Mouse (Mus musculus): ENCODE results near the gene Lrrc8a. TPM values are rescaled to one million over a fixed set of nuclear protein-coding genes. Genes with fewer than 3 reads are reported as not detected.

Gene Lrrc8a
- polyA plus RNA-seq, 1 experiment from 2014 or later: 57.8 TPM

- no peak for ATAC-seq (ENCODE audit: low FRiP score, low read depth)
- H3K9ac ChIP-seq: no peak overlapping the region
- peak overlapping the region; percentile 18; the same call in 1 of the 2 replicates for H3K27ac ChIP-seq (replicated peaks)
- H3K9me3 ChIP-seq: no peaks in the 10 kb centered on the region
- 26% methylated on average over 4 of the region's 4 CpGs for WGBS
- no peak overlapping the region for H3K4me3 ChIP-seq
- no peaks in the 10 kb centered on the region for H3K27me3 ChIP-seq
- peaks cover 33% of the 10 kb centered on the region for H3K4me1 ChIP-seq (replicated peaks)
- H3K36me3 ChIP-seq: peaks cover 24% of the 10 kb centered on the region
- H3K4me2 ChIP-seq: no peak overlapping the region
Measured at GRCm38 (mm10) chr2:30242509-30242908, 5.0 kb downstream of the Lrrc8a start.

- peaks cover 27% of the 10 kb centered on the region for H3K36me3 ChIP-seq
- no peak overlapping the region for H3K4me2 ChIP-seq
- no peak for ATAC-seq (ENCODE audit: low FRiP score, low read depth)
- H3K9ac ChIP-seq: no peak overlapping the region
- peaks cover 30% of the 10 kb centered on the region for H3K4me1 ChIP-seq (replicated peaks)
- H3K9me3 ChIP-seq: no peaks in the 10 kb centered on the region
- no peak overlapping the region for H3K27ac ChIP-seq (replicated peaks)
- no peak overlapping the region for H3K4me3 ChIP-seq
- 92% methylated on average over 4 of the region's 4 CpGs for WGBS
- H3K27me3 ChIP-seq: no peaks in the 10 kb centered on the region
Measured at GRCm38 (mm10) chr2:30243391-30243790, 5.9 kb downstream of the Lrrc8a start.

DNA sequence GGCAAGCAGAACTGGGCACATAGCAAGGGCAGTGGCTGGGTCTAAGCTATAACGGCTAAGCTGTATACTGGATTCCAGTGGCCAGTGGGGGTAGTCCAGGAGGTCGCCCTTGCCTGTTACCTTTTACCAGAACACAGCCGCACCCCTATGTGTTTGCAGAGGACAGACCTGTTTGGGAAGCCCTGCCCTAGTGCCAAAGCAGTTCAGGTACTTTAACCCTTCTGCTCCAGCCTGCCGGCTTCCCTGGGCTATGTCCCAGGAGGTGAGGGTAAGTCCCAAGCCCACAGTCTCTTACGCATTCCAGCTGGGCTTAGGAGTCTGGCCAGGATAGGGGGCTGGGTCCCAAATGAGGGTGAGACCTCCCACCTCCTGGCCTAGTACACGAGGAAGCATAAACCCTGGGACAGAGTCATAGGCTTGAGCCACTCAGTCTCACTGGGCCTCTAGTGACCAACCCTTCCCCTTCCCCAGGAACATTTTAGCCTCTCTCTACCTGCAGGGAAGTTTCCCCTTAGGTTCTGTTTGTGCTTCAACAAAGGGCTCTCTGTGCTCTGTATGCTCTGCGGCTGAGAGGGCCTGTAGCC, 7.2 kb downstream of the Lrrc8a start:
- Histone ChIP-seq H3K9me3 (no peaks in the 10 kb centered on the region), H3K36me3 (peaks cover 31% of the 10 kb centered on the region), H3K4me1 (replicated peaks) (peaks cover 17% of the 10 kb centered on the region), H3K4me3 (no peak overlapping the region), H3K4me2 (no peak overlapping the region), H3K27me3 (no peaks in the 10 kb centered on the region), H3K9ac (no peak overlapping the region), H3K27ac (replicated peaks) (no peak overlapping the region)
- ATAC-seq (ENCODE audit: low FRiP score, low read depth): no peak
- WGBS: 83% methylated on average over 7 of the region's 7 CpGs

GRCm38 (mm10) chr2:30247036-30247435, 9.5 kb downstream of the Lrrc8a start:
- ATAC-seq (ENCODE audit: low FRiP score, low read depth): no peak
- Histone ChIP-seq H3K4me3 (no peak overlapping the region), H3K4me2 (no peak overlapping the region), H3K27me3 (no peaks in the 10 kb centered on the region), H3K27ac (replicated peaks) (no peak overlapping the region), H3K4me1 (replicated peaks) (peaks cover 14% of the 10 kb centered on the region; the same call in 1 of the 2 replicates), H3K36me3 (peaks cover 16% of the 10 kb centered on the region), H3K9ac (no peak overlapping the region), H3K9me3 (no peaks in the 10 kb centered on the region)
- WGBS: 92% methylated on average over 5 of the region's 5 CpGs

DNA sequence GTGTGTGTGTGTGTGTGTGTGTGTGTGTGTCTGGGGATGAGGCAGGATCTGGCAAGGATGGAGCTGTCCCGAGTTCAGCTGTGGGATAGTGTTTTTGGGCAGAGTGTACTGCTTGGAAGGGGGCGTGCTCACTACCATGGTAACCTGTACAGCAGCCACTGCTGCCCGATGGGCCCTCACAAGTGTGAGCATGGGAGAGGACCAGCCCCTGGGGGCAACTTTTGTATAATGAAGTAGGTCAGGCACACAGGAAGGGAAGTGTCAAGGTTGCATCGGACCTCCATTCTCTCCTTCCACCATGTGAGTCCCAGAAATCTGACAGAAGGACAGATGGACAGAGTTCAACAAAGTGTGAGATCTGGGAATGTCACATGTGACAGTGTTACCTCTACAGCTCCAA, 10.2 kb downstream of the Lrrc8a start:
- no peak for ATAC-seq (ENCODE audit: low FRiP score, low read depth)
- Histone ChIP-seq H3K9me3 (no peaks in the 10 kb centered on the region), H3K4me3 (no peak overlapping the region), H3K4me1 (replicated peaks) (peaks cover 9% of the 10 kb centered on the region; the same call in 1 of the 2 replicates), H3K27me3 (no peaks in the 10 kb centered on the region), H3K4me2 (no peak overlapping the region), H3K36me3 (peaks cover 15% of the 10 kb centered on the region), H3K27ac (replicated peaks) (no peak overlapping the region), H3K9ac (no peak overlapping the region)
- 64% methylated on average over 4 of the region's 4 CpGs for WGBS

- 96% methylated on average over 3 of the region's 3 CpGs for WGBS
- Histone ChIP-seq H3K9me3 (no peaks in the 10 kb centered on the region), H3K4me1 (replicated peaks) (peaks cover 2% of the 10 kb centered on the region; the same call in 1 of the 2 replicates), H3K36me3 (peaks cover 8% of the 10 kb centered on the region; the same call in 1 of the 2 replicates), H3K4me2 (no peak overlapping the region), H3K4me3 (no peak overlapping the region), H3K27ac (replicated peaks) (no peak overlapping the region), H3K9ac (no peak overlapping the region), H3K27me3 (no peaks in the 10 kb centered on the region)
- no peak for ATAC-seq (ENCODE audit: low FRiP score, low read depth)
Measured at GRCm38 (mm10) chr2:30249182-30249581, 11.7 kb downstream of the Lrrc8a start.

GRCm38 (mm10) chr2:30250166-30251128, 12.9 kb downstream of the Lrrc8a start:
- Histone ChIP-seq H3K36me3 (peaks cover 15% of the 10 kb centered on the region), H3K27ac (replicated peaks) (no peak overlapping the region), H3K4me3 (no peak overlapping the region), H3K9ac (no peak overlapping the region), H3K9me3 (no peaks in the 10 kb centered on the region), H3K4me1 (replicated peaks) (peaks cover 2% of the 10 kb centered on the region; the same call in 1 of the 2 replicates), H3K4me2 (no peak overlapping the region), H3K27me3 (no peaks in the 10 kb centered on the region)
- WGBS: 90% methylated on average over 10 of the region's 10 CpGs
- no peak for ATAC-seq (ENCODE audit: low FRiP score, low read depth)

DNA sequence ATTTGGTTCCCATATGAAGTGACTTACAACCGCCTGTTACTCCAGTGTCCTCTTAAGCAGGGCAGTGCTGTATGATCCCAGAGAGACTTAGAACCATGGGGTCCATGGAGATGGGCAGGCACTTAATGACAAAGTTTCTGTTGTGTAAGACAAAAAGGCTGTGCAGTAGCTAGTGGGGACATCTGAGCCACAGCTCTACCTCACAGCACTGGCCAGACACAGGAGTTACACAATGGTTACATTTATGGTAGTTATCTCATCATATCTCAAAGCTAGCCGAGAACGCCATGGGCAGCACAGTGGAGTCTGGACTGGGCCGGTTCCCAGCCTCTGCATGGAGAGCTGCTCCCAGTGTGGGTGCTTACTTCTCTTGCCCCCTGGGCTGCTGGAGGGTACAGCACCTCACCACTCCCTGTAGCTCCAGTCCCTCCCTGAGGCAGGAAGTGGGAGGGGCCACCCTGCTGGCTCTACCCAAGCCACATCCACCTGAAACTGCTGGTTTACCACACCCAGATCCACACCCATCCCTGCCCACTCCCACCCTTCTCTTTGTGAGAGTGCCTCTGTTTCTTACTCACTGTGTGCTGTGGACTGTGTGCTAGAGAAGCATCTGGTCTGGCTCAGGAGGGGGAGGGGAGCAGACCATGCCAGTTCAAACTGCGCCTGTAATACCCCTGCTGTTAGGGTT, 14.0 kb downstream of the Lrrc8a start:
- Histone ChIP-seq H3K4me3 (no peak overlapping the region), H3K9ac (no peak overlapping the region), H3K27me3 (no peaks in the 10 kb centered on the region), H3K27ac (replicated peaks) (no peak overlapping the region), H3K4me1 (replicated peaks) (peaks cover 2% of the 10 kb centered on the region; the same call in 1 of the 2 replicates), H3K4me2 (no peak overlapping the region), H3K36me3 (peaks cover 26% of the 10 kb centered on the region), H3K9me3 (no peaks in the 10 kb centered on the region)
- no peak for ATAC-seq (ENCODE audit: low FRiP score, low read depth)
- WGBS: 90% methylated on average over 5 of the region's 5 CpGs

DNA sequence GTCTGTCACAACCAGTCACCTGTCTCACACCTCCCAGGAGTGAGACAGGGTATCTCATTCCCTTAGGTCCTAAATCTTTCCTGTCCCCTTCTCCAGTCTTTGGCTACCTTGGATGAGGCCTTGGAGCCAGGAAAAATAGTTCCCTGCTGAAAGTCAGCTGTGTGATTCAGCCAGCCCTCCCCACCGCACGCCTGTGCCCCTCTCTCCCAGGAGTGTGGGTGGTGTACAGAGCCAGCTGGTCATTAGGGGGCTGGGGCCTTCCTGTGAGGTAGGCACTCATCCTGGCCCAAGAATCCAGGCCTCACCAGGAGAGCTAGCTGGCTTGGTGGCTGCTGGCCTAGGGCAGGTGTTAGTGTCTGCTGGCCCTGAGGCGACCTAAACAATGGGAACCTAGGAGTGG, 15.0 kb downstream of the Lrrc8a start:
- no peak overlapping the region for H3K4me3 ChIP-seq
- H3K9ac ChIP-seq: no peak overlapping the region
- H3K9me3 ChIP-seq: no peaks in the 10 kb centered on the region
- no peak for ATAC-seq (ENCODE audit: low FRiP score, low read depth)
- no peaks in the 10 kb centered on the region for H3K27me3 ChIP-seq
- peaks cover 36% of the 10 kb centered on the region for H3K36me3 ChIP-seq
- no peak overlapping the region for H3K4me2 ChIP-seq
- no peak overlapping the region for H3K27ac ChIP-seq (replicated peaks)
- WGBS: 65% methylated on average over 3 of the region's 3 CpGs
- H3K4me1 ChIP-seq (replicated peaks): peaks cover 2% of the 10 kb centered on the region; the same call in 1 of the 2 replicates

DNA sequence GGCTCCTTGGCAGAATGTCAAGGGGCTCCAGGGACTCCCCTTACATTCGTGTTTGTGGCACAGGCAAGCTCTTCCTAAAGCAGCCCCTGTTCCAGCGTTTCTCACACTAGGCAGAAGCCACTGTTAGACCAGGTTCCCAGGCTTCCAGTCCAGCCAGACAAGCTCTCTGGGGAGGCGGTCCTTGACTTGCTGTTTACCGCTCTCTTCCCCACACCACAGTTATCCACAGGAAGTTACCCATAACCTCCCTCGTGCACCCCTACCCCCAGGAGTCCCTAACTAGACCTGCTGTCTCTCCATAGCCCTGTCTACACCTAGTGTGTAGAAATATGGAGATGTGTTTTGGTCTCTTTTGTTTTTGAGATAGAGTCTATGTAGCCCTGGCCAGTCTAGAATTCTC, 16.3 kb downstream of the Lrrc8a start:
- 86% methylated on average over 5 of the region's 5 CpGs for WGBS
- H3K27ac ChIP-seq (replicated peaks): no peak overlapping the region
- H3K4me1 ChIP-seq (replicated peaks): peaks cover 2% of the 10 kb centered on the region; the same call in 1 of the 2 replicates
- no peak overlapping the region for H3K4me3 ChIP-seq
- no peak for ATAC-seq (ENCODE audit: low FRiP score, low read depth)
- no peaks in the 10 kb centered on the region for H3K9me3 ChIP-seq
- H3K4me2 ChIP-seq: no peak overlapping the region
- H3K36me3 ChIP-seq: peaks cover 43% of the 10 kb centered on the region
- H3K9ac ChIP-seq: no peak overlapping the region
- H3K27me3 ChIP-seq: no peaks in the 10 kb centered on the region

GRCm38 (mm10) chr2:30255631-30256395, 18.3 kb downstream of the Lrrc8a start:
- Histone ChIP-seq H3K4me2 (no peak overlapping the region), H3K36me3 (peaks cover 40% of the 10 kb centered on the region), H3K9me3 (no peaks in the 10 kb centered on the region), H3K4me1 (replicated peaks) (peaks cover 12% of the 10 kb centered on the region; the same call in 1 of the 2 replicates), H3K4me3 (no peak overlapping the region), H3K27ac (replicated peaks) (no peak overlapping the region), H3K27me3 (no peaks in the 10 kb centered on the region), H3K9ac (no peak overlapping the region)
- 97% methylated on average over 42 of the region's 42 CpGs for WGBS
- no peak for ATAC-seq (ENCODE audit: low FRiP score, low read depth)
